Mouse (Mus musculus): ENCODE results near the gene Sin3b. TPM values are rescaled to one million over a fixed set of nuclear protein-coding genes. Genes with fewer than 3 reads are reported as not detected.

Gene Sin3b
- total and polyA plus RNA-seq, 3 experiments = 118 to 183 (median 132) TPM

DNA sequence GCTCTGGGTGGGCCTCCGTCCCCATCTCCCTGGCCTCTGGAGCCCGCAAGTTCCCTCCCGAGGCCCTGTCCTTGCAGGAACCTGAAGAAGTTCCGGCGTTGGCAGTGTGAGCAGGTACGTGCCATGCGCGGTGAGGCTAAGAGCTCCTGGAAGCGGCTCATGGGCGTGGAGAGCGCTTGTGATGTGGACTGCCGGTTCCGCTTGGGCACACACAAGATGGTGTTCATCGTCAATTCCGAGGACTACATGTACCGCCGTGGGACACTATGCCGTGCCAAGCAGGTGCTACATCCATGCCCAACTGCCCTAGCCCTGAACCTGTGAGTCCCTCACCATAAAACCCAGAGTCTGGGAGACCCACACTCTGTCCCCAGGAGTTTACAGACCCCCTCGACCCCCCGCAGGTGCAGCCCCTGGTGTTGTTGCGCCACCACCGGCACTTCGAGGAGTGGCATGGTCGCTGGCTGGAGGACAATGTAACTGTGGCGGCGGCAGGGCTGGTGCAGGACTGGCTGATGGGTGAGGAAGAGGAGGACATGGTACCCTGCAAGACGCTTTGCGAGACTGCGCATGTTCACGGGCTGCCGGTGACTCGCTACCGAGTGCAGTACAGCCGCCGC lies 33.8 kb downstream of the Sin3b start:
- Histone ChIP-seq H3K4me3 (replicated peaks in 1 of 3; ENCODE audit: low read depth in 2 of 3, low read length in 2 of 3, poor library complexity in 1 of 3) (no peak overlapping the region), H3K9me3 (replicated peaks; ENCODE audit: low read length) (no peaks in the 10 kb centered on the region), H3K27me3 (replicated peaks) (no peaks in the 10 kb centered on the region), H3K27ac (ENCODE audit: insufficient read depth, low read depth) (no peak overlapping the region), H3K36me3 (replicated peaks in 1 of 2; ENCODE audit: control insufficient read depth in 1 of 2, insufficient read depth in 1 of 2, low read length in 1 of 2) (peaks cover 48 to 82% of the 10 kb centered on the region in 2 experiments), H3K4me2 (ENCODE audit: insufficient read depth, low read depth, poor library complexity, severe bottlenecking) (no peak overlapping the region), H3K79me2 (replicated peaks; ENCODE audit: control insufficient read depth, extremely low read depth, insufficient read depth, poor library complexity, severe bottlenecking) (no peaks in the 10 kb centered on the region), H3K4me1 (ENCODE audit: control insufficient read depth in 1 of 2, insufficient read depth in 2 of 2) (0 out of 4 replicates have a peak, but pooled peaks cover 0 to 4% of the 10 kb centered on the region in 2 experiments), H3K9ac (ENCODE audit: insufficient read depth, low read depth) (no peak overlapping the region)
- dilution Hi-C loops (cut with MboI; ENCODE audit: extremely low pct_ligation_motif_present, extremely low pct_unique_long_range_greater_than_20kb, low sequenced_read_pairs) = no loop called here
- TF ChIP-seq JUND (conservative IDR thresholded peaks at IDR 0.05; ENCODE audit: low read depth, low read length) (no peak), ZMIZ1 (IDR thresholded peaks at IDR 0.05; ENCODE audit: low read depth, low read length) (no peak), JUN (IDR thresholded peaks at IDR 0.05; ENCODE audit: insufficient read depth, low read depth, low read length) (no peak), MYC (IDR thresholded peaks at IDR 0.05; ENCODE audit: low read depth, low read length) (no peak), RAD21 (IDR thresholded peaks at IDR 0.05; ENCODE audit: low read depth, low read length) (no peak), MAFK (IDR thresholded peaks at IDR 0.05; ENCODE audit: insufficient replicate concordance, low read length) (no peak), MAX (IDR thresholded peaks at IDR 0.05; ENCODE audit: low read length) (no peak), ZNF384 (IDR thresholded peaks at IDR 0.05; ENCODE audit: low read depth, low read length) (no peak), EP300 (IDR thresholded peaks at IDR 0.05; ENCODE audit: low read length) (no peak), E2F4 (IDR thresholded peaks at IDR 0.05; ENCODE audit: insufficient replicate concordance, low read depth, low read length) (no peak), NELFE (IDR thresholded peaks at IDR 0.05; ENCODE audit: low read depth, low read length) (no peak), USF1 (IDR thresholded peaks at IDR 0.05; ENCODE audit: low read depth, low read length) (no peak), MXI1 (IDR thresholded peaks at IDR 0.05; ENCODE audit: low read depth, low read length) (no peak), UBTF (IDR thresholded peaks at IDR 0.05; ENCODE audit: low read depth, low read length) (no peak), TCF12 (IDR thresholded peaks at IDR 0.05; ENCODE audit: low read depth, low read length) (no peak), CTCF (conservative IDR thresholded peaks at IDR 0.05 in 1 of 2, IDR thresholded peaks at IDR 0.05 in 1 of 2; ENCODE audit: low read depth in 2 of 2, low read length in 2 of 2) (no peak), NRF1 (IDR thresholded peaks at IDR 0.05; ENCODE audit: low read depth, low read length) (no peak), ZC3H11A (IDR thresholded peaks at IDR 0.05; ENCODE audit: low read depth, low read length) (no peak), SMC3 (IDR thresholded peaks at IDR 0.05; ENCODE audit: low read depth, low read length) (no peak), ELF1 (IDR thresholded peaks at IDR 0.05; ENCODE audit: low read depth, low read length) (no peak)
- DNase-seq (ENCODE audit: extremely low read depth) = no peak
- in situ Hi-C loops (cut with MboI; ENCODE audit: low pct_ligation_motif_present, low pct_unique_long_range_greater_than_20kb, low sequenced_read_pairs) = no loop called here
